Mouse (Mus musculus): ENCODE measurements around the gene Osbpl6. TPM values are rescaled to one million over a fixed set of nuclear protein-coding genes. Genes with fewer than 3 reads are reported as not detected.

Osbpl6 gene
- polyA plus RNA-seq, 1 experiment from 2014 or later: 0.23 TPM

DNA sequence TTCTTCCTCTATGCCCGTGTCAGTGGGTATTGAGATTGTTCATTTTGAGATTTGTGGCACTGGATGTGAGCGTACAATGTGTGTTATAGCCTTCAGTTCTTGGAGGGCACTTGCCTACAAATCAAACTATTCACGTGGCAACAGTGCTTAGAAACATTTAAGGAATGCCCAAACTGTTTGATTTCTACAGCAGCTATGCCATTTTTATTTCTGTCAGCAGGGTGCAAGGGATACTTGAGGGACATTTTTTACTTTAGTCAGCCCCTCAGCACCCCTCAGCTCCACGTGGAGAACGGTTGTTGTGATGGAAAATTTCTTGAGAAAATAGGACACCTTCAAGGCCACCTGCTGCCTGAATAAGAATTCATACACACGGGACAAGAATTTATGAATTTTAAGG lies 106.6 kb downstream of the Osbpl6 start:
- WGBS (ENCODE audit: insufficient replicate concordance): 68% methylated on average over 6 of the region's 6 CpGs
- H3K4me3 ChIP-seq (ENCODE audit: low read depth, low read length): no peak overlapping the region
- H3K36me3 ChIP-seq (replicated peaks; ENCODE audit: insufficient read depth, low read length): no peaks in the 10 kb centered on the region
- TF ChIP-seq EP300 (IDR thresholded peaks at IDR 0.05; ENCODE audit: low read depth) (no peak), CTCF (IDR thresholded peaks at IDR 0.05; ENCODE audit: low read depth) (no peak)
- H3K9ac ChIP-seq (replicated peaks): no peak overlapping the region
- no peaks in the 10 kb centered on the region for H3K9me3 ChIP-seq (ENCODE audit: low read length)
- H3K27me3 ChIP-seq (ENCODE audit: insufficient read depth, low read length): no peaks in the 10 kb centered on the region
- no peak overlapping the region for H3K27ac ChIP-seq (ENCODE audit: low read depth)
- H3K4me1 ChIP-seq (ENCODE audit: insufficient read depth): no peaks in the 10 kb centered on the region
- H3K4me2 ChIP-seq (ENCODE audit: low read depth, low read length): no peak overlapping the region
- DNase-seq (no peak), ATAC-seq (no peak)

DNA sequence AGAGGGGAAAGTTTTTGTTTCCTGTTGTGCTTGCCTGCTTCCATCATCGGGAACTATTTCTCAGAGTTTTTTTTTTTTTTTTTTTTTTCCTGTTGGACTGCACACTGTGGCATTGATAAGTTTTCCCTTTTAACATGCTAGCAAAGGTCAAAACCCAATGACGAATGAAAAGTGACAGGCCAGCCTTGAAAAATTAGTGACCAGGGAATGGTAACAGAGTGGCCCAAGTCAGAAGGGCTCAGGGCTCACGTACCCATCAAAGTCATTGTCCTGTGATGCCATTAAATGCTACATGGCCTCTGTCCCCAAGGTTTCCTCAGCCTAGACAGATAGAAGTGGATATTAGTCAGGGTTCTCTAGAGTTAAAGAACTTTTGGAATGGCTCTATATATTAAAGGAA lies 107.0 kb downstream of the Osbpl6 start:
- Histone ChIP-seq H3K9ac (replicated peaks) (no peak overlapping the region), H3K4me1 (ENCODE audit: insufficient read depth) (no peaks in the 10 kb centered on the region), H3K36me3 (replicated peaks; ENCODE audit: insufficient read depth, low read length) (no peaks in the 10 kb centered on the region), H3K4me2 (ENCODE audit: low read depth, low read length) (no peak overlapping the region), H3K27me3 (ENCODE audit: insufficient read depth, low read length) (no peaks in the 10 kb centered on the region), H3K9me3 (ENCODE audit: low read length) (no peaks in the 10 kb centered on the region), H3K4me3 (ENCODE audit: low read depth, low read length) (no peak overlapping the region), H3K27ac (ENCODE audit: low read depth) (no peak overlapping the region)
- ATAC-seq: no peak
- DNase-seq: no peak
- 66% methylated on average over 3 of the region's 3 CpGs for WGBS (ENCODE audit: insufficient replicate concordance)
- TF ChIP-seq CTCF (IDR thresholded peaks at IDR 0.05; ENCODE audit: low read depth) (no peak), EP300 (IDR thresholded peaks at IDR 0.05; ENCODE audit: low read depth) (no peak)

DNA sequence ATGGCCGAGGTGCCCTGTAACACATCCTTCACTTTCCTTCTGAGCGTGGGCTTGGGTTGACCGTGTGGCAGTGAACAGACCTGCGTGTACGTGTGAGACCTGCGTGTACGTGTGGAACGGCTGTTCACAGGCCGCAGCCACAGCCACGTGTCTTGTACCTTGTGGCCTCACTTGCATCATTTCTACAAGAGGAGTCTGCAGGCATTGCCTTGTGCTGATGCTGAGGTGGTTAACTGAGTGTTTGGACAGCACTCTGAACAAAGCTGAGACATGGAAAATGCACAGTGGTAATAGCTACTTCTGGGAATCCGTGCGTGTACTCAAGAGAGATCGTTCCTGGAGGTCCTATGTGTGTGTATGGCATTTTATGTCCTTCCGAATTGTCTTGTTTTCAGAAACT lies 111.2 kb downstream of the Osbpl6 start:
- no peak overlapping the region for H3K9ac ChIP-seq (replicated peaks)
- H3K4me2 ChIP-seq (ENCODE audit: low read depth, low read length): no peak overlapping the region
- no peak for ATAC-seq
- H3K27me3 ChIP-seq (ENCODE audit: insufficient read depth, low read length): no peaks in the 10 kb centered on the region
- no peaks in the 10 kb centered on the region for H3K36me3 ChIP-seq (replicated peaks; ENCODE audit: insufficient read depth, low read length)
- no peak overlapping the region for H3K27ac ChIP-seq (ENCODE audit: low read depth)
- WGBS (ENCODE audit: insufficient replicate concordance): 86% methylated on average over 14 of the region's 14 CpGs
- DNase-seq: no peak
- no peak overlapping the region for H3K4me3 ChIP-seq (ENCODE audit: low read depth, low read length)
- H3K4me1 ChIP-seq (ENCODE audit: insufficient read depth): no peaks in the 10 kb centered on the region
- no peak for TF ChIP-seq CTCF (IDR thresholded peaks at IDR 0.05; ENCODE audit: low read depth)
- TF ChIP-seq EP300 (IDR thresholded peaks at IDR 0.05; ENCODE audit: low read depth): no peak
- no peaks in the 10 kb centered on the region for H3K9me3 ChIP-seq (ENCODE audit: low read length)

DNA sequence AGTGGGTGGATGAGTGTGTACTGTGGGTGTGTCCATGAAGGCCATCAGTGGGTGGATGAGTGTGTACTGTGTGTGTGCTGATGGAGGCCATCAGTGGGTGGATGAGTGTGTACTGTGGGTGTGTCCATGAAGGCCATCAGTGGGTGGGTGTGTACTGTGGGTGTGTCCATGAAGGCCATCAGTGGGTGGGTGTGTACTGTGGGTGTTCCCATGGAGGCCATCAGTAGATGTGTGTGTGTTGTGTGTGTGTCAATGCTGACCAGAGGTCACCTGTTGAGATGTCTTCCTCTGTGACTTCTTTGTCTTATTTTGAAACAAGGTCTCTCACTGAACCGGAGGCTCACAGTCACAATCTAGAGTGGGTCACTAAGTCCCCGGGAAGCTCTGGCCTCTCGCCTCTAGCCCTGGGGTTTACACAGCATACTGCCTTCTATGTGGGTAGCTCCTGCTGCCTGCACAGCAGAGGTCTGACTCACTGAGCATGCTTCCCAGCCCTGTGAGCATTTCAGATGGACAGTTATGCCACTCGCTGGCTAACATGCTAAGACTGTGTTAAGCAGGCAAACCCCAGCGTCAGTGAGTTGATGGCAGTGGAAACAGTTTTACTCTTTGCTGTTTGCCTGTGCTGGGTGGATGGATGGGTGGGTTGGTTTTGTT lies 112.2 kb downstream of the Osbpl6 start:
- H3K9ac ChIP-seq (replicated peaks): no peak overlapping the region
- no peak overlapping the region for H3K4me3 ChIP-seq (ENCODE audit: low read depth, low read length)
- no peak for ATAC-seq
- no peaks in the 10 kb centered on the region for H3K36me3 ChIP-seq (replicated peaks; ENCODE audit: insufficient read depth, low read length)
- H3K4me2 ChIP-seq (ENCODE audit: low read depth, low read length): no peak overlapping the region
- no peak for DNase-seq
- no peaks in the 10 kb centered on the region for H3K27me3 ChIP-seq (ENCODE audit: insufficient read depth, low read length)
- no peaks in the 10 kb centered on the region for H3K9me3 ChIP-seq (ENCODE audit: low read length)
- H3K4me1 ChIP-seq (ENCODE audit: insufficient read depth): no peaks in the 10 kb centered on the region
- no peak for TF ChIP-seq CTCF (IDR thresholded peaks at IDR 0.05; ENCODE audit: low read depth)
- no peak for TF ChIP-seq EP300 (IDR thresholded peaks at IDR 0.05; ENCODE audit: low read depth)
- no peak overlapping the region for H3K27ac ChIP-seq (ENCODE audit: low read depth)
- WGBS (ENCODE audit: insufficient replicate concordance): 87% methylated on average over 5 of the region's 5 CpGs

DNA sequence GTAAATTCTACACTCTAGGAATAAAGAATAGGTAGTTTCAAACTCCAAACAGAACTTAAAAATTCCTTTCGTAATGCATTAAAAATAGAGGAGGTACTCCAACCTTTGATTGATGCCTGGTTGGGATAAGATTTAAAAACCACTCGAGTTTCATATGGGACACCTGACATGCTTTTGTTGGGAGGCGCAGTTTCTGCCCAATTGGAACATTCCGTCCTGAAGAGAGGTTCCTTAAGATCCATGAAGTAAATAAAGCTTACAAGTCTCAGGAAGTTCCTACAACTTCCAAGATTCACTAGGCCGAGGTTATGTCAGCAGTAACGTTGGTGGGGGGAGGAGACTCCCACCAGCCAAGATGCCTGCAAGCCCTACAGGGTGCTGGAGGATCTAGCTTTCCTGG lies 115.3 kb downstream of the Osbpl6 start:
- Histone ChIP-seq H3K4me2 (ENCODE audit: low read depth, low read length) (no peak overlapping the region), H3K4me1 (ENCODE audit: insufficient read depth) (no peaks in the 10 kb centered on the region; the same call in 1 of the 2 replicates), H3K9ac (replicated peaks) (no peak overlapping the region), H3K27ac (ENCODE audit: low read depth) (no peak overlapping the region), H3K27me3 (ENCODE audit: insufficient read depth, low read length) (no peaks in the 10 kb centered on the region), H3K9me3 (ENCODE audit: low read length) (no peaks in the 10 kb centered on the region), H3K36me3 (replicated peaks; ENCODE audit: insufficient read depth, low read length) (no peaks in the 10 kb centered on the region), H3K4me3 (ENCODE audit: low read depth, low read length) (no peak overlapping the region)
- TF ChIP-seq CTCF (IDR thresholded peaks at IDR 0.05; ENCODE audit: low read depth) (no peak), EP300 (IDR thresholded peaks at IDR 0.05; ENCODE audit: low read depth) (no peak)
- no peak for ATAC-seq
- DNase-seq: no peak
- 74% methylated on average over 6 of the region's 6 CpGs for WGBS (ENCODE audit: insufficient replicate concordance)

DNA sequence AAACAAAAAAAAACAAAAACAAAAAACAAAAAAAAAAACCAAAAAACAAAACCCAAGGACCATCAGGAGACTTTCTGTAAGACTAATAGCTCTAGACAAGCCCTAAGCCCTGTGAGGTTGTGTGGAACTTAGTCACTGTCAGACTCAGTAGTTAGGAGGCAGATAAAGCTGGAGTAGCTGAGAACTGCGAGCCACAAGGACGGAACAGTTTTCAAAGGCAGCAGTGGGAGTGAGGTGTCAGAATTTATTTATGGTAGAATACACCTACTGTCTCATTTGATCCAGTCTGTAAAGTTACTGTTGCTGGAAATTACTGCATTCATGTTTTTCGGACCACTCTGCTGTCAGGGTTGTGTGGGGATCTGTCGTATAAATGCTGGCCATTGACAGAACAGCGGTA lies 118.1 kb downstream of the Osbpl6 start:
- Histone ChIP-seq H3K4me3 (ENCODE audit: low read depth, low read length) (no peak overlapping the region), H3K9ac (replicated peaks) (no peak overlapping the region), H3K4me2 (ENCODE audit: low read depth, low read length) (no peak overlapping the region), H3K27ac (ENCODE audit: low read depth) (no peak overlapping the region), H3K9me3 (ENCODE audit: low read length) (no peaks in the 10 kb centered on the region), H3K27me3 (ENCODE audit: insufficient read depth, low read length) (no peaks in the 10 kb centered on the region), H3K36me3 (replicated peaks; ENCODE audit: insufficient read depth, low read length) (no peaks in the 10 kb centered on the region), H3K4me1 (ENCODE audit: insufficient read depth) (no peaks in the 10 kb centered on the region; the same call in 1 of the 2 replicates)
- no peak for ATAC-seq
- WGBS (ENCODE audit: insufficient replicate concordance): 88% methylated on average over 5 of the region's 5 CpGs
- TF ChIP-seq EP300 (IDR thresholded peaks at IDR 0.05; ENCODE audit: low read depth): no peak
- no peak for TF ChIP-seq CTCF (IDR thresholded peaks at IDR 0.05; ENCODE audit: low read depth)
- DNase-seq: no peak
